Mouse (Mus musculus) layer of hippocampus, postnatal 10 days (tissue): Measurements from ENCODE around the gene Polg2. TPM values are rescaled to one million over a fixed set of nuclear protein-coding genes. Genes with fewer than 3 reads are reported as not detected.
A peak's percentile ranks its signal among the peaks of the same experiment; 100 is the strongest.
"Not testable (repeated sequence)": the region's sequence is repeated elsewhere in the genome, so short reads cannot be mapped to it uniquely, and the experiment has no call there.

Source experiments
- DNase-seq, 2 experiments: peaks; one replicate each; pipeline ENCODE4 v3.0.0; 2021; ENCODE audit warnings: low spot score in 2 of 2
- long read RNA-seq: library from polyadenylated mRNA; stranded (forward); transcript quantifications from one replicate; pipeline ENCODE4 v2.0.0, GENCODE M21; 2023
- total RNA-seq, 2 experiments: library from RNA; stranded (reverse); gene quantifications; 2 replicates each; pipeline ENCODE4 v1.2.3; 2021

Gene Polg2
- 1 to 10 TPM; 3.9 to 5.6 TPM for total RNA-seq
- long read RNA-seq, partial matches to known transcripts: 1 of 4 reads
- long read RNA-seq, other reads (novel, unspliced or antisense): 1 of 4 reads

DNA sequence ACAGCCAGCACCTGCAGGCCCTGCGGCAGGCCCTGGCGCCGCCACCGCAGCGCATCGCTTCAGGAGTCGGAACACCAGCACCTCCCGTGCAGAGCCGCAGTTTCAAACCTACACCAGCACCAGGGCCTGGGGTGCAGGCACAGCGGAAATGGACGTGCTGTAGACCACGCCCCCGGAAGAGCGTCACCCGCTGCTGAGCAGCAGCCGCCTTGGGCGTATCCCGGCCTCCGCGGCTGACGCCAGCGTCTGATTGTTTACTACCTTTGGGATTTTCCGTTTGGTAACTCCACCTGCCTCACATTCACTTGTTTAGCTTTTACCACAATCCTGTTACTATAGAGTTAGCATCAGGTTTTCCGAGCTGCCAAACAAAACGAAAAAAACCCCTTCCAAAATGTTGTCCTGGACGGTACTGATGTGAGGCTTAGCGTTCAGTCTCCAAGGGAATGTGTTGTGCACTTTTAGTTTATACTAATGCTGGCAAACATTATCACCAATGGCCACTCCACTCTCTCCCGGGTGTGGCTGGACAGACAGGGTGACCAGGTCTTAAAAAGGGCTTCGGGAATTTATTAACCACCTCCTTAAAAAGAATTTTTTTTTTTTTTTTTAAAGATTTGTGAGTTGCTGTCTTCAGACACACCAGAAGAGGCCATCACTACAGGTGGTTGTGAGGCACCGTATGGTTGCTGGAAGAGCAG lies at the start of gene Polg2:
Gene Polg2 (minus strand): TSS at position 150 of the 701 bp plus-strand sequence.
- peak; percentile 88 to 91 for DNase-seq

DNA sequence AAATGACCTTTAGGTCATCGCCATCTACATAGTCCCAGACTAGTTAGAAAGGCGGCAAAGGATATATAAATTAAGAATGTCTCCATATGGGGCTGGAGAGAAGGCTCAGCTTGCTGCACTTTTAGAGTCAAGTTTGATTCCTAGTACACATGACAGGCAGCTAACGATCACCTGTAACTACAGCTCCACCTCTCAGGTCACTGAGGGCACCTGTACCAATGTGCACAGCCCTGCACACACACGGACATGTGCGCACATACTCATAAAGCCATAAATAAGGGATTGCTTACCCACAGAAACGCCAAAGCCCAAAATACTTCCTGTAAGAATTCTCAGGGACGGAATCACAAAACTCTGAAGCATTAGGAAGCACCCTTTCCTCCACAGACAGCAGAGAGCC lies 48.7 kb upstream of the Polg2 start:
- DNase-seq: no peak

DNA sequence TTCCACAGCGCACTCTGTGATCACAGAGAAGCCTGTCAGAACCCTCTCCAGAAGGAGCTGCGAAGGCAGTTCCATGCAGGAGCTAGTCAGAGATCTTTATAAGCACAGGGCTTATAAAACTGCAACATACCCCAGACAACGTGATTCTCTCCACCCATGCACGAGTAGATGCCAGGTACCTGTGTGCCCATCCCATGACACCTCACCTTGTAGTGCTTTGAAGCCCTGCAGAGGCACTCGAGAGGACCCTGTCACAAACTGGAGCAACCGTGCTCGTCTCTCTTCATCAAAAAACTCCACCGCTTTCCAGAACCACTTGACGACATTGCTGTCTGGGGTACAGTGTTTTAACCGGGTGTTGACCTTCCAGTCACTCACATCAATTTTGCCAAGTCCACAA lies 45.1 kb upstream of the Polg2 start:
- DNase-seq: no peak

DNA sequence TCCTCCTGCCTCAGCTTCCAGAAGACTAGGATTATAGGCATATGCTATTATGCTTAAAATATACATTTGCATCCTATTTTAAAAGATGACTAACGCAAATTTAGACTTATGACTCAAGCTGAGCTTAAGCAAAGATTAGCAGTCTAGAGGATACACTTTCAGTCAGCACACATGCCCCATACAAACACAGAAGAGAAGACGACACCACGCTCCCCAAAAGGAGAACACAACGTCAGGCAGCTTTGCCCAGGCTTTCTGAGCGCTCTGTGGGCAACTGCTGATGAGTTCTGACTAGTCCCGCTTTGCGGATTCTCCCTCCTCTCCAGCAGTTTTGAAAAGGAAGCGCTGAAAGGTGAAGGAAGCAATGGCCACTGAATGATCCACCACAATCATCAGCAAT lies 44.4 kb upstream of the Polg2 start:
- no peak for DNase-seq

DNA sequence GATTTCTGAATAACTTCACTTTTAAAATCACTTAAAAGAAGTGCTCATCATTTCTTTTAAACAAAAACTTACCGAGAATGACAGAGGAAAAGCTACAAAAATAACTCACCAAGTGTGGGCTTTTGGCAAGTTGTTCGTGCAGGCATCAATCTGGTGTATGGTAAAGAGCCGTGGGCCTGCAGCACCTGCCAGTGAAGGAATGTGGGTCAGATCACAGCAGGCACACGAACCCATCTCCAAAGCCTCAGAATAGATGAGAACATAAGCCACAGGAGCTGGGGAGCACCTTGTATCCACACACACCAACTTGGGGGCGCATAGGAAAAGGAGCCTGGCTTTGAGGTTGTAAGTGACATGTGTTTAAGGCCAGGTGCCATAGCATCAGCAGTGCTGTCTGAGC lies 43.6 kb upstream of the Polg2 start:
- DNase-seq: peak in 1 of 2 experiments; percentile 13

DNA sequence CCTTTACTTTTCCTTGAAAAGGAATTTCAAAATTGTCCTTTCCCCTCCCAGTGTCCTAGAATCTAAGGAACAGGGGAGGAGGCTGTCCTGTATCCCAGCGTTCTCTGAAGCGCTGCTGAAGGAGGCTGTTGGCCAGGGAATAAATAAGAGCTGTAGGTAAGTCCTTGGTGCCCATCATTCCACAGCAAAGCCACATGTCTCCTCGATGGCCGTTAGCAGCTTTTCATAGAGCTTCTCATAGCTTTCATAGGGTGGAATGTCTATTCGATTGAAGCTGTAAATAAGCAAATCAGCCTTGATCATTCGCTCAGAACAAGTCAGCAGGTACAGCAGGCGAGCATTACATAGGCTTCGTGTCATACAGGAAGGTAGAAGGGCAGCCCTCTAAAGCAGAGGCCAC lies 43.2 kb upstream of the Polg2 start:
- no peak for DNase-seq

DNA sequence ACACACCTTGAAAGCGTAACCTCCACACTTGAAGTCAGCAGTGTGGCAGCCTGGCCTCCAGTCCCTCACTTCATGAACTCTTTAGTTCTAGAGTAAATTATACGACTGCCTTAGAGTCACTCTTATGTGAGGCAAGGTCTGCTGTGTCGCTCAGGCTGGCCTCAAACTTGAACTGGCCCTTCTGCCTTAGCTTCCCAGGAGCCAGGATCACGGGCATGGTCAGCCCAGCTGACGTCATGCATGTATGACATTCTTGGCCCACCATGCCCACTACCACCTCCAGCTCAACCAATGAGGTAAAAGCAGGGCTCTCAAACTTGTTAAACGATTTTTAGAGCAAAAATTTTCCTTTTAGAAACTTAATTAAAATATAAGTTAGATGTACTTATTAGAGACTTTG lies 42.1 kb upstream of the Polg2 start:
- DNase-seq: no peak

DNA sequence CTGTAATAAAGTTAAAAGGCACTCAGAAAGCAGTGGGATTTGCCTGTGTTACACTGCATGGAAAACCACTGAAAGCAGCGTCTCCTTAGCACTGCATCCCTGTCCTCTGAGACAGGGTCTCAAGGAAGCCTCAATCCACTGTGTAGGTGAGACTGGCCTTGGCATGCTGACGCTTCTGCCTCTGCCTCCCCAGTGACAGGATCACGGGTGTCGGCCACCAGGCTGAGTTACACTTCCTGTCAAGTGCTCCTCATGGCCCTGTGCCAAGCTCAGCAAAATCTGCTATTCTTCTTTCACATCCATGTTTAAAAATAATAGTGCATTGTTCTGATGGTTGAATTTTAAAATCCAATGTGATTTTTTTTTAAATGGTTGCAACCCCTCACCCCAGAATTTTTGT lies 41.6 kb upstream of the Polg2 start:
- peak; percentile 41 to 45 for DNase-seq

DNA sequence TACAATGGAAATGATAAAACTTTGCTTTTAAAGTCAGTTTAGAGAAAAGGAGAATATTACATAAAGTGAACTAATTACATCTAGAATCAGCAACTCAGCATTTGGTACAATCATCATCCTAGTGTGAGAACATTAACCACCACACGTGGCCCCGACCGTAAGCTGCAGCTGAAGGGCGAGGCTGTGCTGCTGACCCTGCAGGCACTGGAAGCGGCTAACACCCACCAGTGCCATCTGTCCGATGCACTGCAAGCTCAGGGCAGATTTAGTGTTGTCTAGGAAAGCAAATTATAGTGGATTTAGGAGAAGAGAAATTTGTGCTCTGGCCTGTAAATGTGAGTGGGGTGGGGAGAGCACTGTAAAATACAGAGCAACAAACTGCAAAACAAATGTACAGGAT lies 40.9 kb upstream of the Polg2 start:
- no peak for DNase-seq

DNA sequence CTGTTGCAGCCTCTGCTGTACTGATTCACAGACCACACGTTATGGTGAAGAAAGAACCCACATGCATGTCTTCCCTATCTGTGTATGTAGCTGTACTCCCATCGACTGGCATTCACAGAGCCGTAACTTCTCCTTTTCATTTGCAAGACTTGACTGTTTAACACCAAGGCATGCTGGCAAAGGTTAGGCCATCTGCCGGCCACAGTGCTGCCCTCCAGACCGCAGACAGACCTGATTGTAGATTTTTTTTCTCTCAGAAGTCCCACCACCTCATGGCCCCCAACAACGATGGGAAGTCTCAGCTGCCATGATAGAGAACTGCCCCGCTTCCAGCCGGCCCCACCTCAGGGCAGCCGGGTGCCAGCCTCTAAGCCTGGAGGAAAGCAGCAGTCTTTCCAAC lies 40.3 kb upstream of the Polg2 start:
- DNase-seq: no peak

DNA sequence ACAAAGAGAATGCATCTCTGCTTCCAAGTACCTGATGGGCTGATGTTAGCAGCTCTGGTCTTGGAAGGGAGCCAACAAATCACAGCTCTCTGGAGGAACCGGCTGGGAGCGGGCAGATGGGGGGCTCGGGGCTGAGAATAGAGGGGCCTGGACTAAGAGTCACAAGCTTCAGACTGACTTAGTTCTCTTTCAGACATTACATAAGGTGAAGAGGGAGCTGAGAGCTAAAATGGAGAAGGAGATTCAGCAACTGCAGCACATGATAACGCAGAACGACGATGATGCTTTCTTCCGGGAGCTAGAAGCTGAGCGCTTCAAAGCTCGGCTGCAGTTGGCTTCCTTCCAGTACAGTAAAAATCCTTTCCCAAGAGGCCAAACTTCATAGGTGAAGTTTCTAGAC lies 39.0 kb upstream of the Polg2 start:
- peak in 1 of 2 experiments; percentile 10 for DNase-seq

DNA sequence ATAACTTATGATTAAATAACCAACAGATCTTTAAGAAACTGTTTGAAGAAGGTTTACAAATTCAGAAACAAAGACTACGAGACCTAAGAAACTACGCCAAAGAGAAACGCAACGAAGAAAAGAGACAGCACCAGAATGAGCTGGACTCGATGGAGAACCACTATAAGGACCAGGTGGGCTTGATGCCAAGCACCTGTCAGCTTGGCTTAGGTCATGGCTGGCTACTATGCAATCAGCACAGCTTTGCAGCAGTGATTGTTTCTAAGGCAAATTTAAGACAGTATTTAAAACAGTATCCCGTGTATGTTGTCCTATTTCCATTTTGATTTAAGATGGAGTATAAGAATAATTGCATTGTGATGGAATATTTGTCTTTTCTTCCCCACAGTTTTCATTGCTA lies 38.5 kb upstream of the Polg2 start:
- DNase-seq: no peak

DNA sequence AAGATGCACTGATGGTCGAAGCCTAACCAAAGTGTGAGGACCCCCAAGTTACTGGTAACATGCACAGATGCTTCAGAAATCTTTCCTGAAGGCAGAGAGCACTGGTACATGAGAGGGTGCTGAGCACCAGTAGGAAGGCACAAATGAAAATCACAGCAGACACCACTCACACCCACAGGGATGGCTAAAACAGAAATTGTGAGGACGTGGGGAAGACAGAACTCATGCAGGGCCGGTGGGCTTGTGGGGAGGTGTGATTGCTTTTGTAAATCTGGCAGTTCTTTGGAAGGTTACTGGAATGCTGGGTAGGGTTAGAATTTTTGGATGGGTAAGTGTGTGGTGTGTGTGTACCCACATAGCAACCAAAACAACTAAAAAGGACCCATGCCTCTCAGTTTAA lies 37.8 kb upstream of the Polg2 start:
- no peak for DNase-seq

DNA sequence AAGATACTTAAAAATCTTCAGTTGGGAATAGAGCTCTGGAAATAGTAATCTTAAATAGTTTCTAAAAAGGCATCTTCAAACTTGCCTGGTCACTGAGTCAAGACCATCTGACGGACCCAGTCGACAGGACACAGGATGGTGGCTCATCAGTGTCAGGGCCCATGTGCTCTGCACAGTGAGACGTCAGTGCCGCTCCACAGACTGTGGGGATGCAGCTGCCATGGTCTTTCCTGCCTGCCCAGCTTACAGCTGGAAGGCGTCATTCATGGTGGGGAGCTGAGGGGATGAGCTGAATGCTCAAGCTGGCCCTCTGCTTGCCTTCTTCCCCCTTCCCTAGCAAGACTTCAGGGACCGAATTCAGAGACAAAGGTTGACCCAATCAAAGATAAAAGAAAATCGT lies 37.0 kb upstream of the Polg2 start:
- no peak for DNase-seq

DNA sequence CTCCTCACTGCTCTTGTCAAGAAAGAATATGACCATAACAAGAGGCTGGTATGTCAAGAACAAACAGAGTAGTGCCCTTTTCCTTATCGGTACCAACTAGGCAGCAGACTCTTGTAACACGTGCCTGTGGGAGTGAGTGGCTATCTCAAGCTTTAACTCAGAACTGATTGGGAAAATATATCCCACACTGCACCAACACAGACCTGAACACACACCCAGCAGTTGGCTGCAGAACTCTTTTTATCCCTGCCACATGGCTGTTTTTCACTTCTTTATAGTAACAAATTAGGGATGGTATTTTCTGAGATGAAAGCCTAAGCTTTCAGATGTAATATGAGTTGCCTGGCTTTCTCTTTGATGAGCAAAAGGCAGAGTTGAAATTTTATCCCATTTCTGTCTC lies 36.4 kb upstream of the Polg2 start:
- no peak for DNase-seq

DNA sequence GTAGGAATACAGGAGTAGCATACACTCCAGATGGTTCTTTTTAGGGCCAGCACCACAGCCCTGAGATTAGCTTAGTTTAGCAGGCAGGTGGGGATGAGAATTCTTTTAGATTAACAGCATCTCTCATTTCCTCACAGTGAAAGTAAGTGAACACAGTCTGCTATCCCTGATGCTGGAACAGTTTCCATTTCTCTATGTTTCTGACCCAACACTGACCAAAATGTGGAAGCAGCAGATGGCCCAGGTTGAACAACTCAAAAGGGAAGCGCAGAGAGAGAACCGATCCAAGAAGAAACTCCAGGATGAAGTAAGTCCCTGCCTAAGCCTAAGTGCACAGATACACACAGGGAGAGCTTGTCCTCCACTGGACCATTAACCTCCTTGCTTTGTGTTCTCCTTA lies 36.0 kb upstream of the Polg2 start:
- no peak for DNase-seq

DNA sequence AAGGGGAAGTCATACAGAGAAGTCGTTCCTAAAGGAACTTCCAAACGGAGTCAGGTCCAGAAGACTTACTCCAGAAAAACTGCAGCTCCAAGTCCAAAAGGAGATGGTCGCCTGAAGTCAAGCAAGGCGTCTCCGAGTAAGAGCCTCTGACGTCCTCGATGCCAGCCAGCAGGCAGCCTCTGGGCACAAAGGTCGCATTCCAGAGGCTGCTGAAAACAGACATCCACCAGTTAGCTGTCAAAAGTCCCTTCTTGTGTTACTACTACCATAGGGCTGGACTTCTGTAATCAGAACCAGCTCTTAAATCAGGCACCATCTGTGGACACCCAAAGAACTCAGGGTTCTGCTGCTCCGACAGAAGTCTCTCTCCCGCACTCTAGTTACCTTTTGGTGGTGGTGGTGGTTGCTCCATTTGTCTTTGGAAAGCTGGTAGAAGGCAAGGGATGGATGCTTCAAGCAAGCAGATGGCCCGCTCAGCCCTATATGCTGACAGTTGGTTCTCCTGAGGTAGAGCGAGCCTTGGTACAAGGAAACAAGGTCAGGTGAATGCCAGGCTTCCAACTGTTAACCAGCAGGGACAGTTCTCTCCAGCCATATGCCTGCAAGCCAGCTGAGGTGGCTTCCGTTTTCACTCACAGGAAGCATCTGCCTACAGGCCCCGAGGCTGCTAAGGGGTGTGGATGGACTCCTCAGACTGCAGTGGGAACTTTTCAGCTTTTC lies 35.4 kb upstream of the Polg2 start:
- DNase-seq: no peak

DNA sequence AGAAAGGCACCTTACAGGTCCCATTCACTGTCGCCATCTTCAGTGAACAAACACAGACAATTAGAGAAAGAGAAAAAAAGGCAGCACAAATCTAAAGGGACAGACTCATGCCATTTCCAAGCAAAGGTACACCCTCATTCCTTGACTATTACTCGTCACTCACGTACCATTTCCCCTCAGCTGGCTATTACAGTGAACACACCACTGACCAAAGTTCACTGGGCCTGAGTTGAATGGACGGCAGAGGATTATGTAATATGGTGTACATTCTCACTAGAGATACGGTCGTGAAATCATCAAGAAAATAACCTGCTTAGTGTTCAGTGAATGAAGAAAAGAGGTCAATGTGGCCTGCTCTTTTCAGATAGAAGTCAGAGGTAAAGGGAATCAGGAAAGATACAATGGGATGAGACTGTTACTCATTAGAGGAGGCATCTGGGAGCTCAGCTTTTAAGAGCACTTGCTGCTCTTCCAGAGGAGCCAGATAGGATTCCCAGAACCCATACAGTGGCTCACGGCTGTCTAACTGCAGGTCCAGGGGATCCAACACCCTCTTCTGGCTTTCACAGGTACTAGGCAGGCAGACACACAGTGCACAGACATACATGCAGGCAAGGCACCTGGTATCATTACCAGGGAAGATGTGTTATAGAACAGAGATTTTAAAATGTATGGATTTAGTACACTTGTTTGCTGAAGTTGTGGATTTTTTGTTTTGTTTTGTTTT lies 33.2 kb upstream of the Polg2 start:
- DNase-seq: no peak

DNA sequence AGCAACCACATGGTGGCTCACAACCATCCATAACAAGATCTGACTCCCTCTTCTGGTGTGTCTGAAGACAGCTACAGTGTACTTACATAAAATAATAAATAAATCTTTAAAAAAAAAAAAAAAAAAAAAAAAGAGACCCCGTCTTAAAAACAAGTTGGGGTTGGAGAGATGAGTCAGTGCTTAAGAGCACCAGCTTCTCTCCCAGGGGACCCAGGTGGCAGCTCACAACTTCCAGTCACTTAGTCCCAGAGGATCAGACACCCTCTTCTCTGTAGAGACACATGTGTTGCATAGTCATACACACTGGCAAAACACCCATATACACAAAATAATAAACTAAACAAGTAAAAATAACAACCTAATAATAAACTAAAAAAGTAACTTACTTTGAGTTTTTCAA lies 28.1 kb upstream of the Polg2 start:
- not testable (repeated sequence) for DNase-seq

DNA sequence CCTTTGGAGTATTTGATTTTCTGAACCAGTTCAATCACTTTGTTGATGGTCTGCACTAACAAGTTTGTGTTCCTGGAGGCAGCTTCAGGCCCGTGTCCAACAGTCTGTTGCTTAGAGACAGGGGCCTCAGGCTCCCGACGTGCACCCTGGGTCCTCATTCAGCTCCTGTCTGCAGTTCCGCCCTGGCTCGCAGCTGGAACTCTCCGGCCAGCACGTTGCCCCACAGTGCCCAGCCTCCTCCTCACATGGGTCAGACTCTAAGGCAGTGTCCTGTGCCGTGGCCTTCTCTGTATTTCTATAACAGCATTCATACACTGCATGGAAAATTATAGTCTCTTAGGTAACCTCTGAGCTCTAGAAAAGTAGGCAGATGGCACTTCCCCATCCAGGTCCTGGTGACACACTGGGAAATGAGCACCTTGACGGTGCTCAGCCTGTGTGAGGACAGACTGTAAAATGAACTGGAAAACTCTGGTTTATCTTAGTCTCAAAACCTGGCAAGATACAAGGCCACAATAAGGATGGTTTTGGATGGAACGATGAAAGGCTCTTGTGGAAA lies 22.8 kb upstream of the Polg2 start:
- peak; percentile 17 to 46 for DNase-seq

DNA sequence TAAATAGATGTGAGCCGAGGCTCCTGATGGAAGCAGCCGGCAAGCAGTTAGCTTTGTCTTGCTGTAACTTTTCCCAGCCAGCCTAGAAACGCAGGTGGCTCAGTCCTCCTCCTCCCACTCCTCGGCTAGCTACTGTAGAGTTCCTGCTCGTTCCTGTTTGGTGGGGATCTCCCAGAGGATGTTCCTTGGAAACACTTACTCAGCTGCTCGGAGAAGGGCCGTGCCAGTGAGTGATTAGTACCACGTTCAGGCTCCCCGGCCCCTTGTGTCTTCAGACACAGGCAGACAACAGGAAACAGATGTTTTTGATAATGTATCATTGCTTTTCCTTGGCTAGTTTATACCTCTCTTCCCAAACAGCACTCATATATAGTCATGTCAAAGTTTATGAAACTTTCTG lies 16.3 kb upstream of the Polg2 start:
- no peak for DNase-seq

DNA sequence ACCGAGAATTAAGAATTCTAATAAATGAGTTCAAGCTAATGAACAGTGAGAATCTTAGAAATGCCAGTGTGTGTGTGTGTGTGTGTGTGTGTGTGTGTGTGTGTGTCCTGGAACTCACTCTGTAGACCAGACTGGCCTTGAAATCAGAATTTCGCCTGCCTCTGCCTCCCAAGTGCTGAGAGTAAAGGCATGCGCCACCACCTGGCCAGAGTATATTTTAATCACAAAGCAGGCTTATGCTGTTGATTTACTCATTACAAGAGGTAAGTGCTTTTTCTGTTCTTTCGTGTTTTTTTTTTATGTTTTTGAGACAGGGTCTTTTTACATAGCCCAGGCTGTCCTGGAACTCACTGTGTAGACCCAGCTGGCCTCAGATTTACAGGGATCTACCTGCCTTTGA lies 14.5 kb upstream of the Polg2 start:
- DNase-seq: no peak
